Mouse (Mus musculus) T-cell, adult 2 months (primary cell): ENCODE measurements around the gene Rsu1.

Experiments
- DNase-seq: peaks from one replicate; pipeline ENCODE4 v3.0.0; 2022; ENCODE audit warnings: low spot score

The Rsu1 gene

GRCm38 (mm10) chr2:13168743-13169142 lies 102.5 kb downstream of the Rsu1 start:
- no peak for DNase-seq

DNA sequence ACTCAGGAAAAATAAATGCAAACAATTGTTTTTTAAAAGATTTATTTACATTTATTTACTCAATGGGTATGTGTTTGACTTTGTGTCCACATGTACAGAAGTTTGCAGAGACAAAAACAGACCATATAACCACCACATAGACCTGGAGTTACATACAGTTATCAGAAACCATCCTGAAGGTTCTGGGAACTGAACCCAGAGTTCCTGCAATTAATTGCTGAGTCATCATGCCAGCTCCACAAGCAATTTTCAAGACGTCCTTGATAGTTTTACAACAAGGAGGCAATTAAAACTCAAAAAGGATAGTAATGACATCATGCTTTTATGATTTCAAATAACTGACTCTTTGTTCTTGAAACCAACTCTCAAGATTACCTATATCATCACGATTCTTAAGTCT lies 109.5 kb downstream of the Rsu1 start:
- DNase-seq, result no peak

GRCm38 (mm10) chr2:13145245-13145644 lies 126.0 kb downstream of the Rsu1 start:
- DNase-seq, result no peak

- DNase-seq, result no peak
Observed at GRCm38 (mm10) chr2:13134890-13135289, 136.3 kb downstream of the Rsu1 start.

GRCm38 (mm10) chr2:13132841-13133240 lies 138.4 kb downstream of the Rsu1 start:
- DNase-seq, result peak; percentile 32

DNA sequence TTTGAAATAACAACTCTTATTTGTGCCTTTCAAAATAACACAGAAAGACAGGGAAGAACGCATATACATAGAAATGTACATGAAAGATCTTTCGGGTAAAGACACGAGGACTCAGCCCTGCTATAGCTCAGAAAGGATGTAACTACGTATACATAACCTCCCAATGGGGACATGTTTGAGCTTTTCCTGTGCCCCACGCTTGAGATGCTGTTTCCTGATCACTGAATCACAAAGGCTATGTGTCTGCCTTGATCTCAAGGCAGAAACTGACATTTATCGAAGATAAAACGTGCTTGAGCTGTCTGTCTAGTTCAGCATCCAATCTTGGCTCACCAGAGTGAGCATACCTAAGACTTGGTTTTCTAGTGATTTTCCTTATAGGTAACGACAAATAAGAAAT lies 138.8 kb downstream of the Rsu1 start:
- DNase-seq, result peak; percentile 42

DNA sequence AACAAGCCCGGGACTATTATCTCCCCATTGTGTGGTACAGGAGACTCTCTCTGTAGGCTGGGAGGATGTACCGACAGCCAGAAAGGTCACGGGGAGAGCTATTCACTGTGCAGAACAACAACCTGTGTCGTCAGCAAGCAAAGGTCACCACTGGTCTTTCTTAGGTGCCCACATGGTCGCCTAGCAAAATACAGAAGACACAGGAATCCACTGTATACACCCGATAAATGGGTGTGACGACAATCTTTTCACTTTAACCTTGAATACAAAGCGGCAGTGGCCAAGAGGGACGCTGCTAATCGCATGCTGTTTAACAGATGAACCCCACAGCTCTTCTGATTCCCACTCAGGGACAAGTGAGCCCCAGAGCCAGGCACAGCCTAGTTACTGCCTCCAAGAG lies 141.4 kb downstream of the Rsu1 start:
- DNase-seq, result no peak

DNA sequence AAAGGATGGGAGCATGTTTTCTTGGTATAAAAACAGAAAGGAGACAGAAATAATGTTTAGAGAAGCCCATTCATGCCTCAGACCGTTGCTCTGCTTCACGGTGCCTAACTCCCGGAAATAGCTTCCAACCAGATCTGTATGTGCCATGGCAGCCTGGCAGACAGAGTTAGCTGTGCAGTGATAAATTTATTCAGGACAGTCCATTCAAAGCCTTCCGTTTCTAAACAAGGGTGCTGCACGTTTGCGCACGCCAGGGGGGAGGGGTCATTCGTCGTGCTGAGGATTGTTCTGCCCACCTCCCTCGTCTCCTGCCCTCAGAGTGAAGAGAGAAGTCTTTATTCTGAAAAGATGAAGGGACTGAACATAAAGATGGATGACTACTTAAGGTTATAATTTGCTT lies 141.9 kb downstream of the Rsu1 start:
- no peak for DNase-seq

DNA sequence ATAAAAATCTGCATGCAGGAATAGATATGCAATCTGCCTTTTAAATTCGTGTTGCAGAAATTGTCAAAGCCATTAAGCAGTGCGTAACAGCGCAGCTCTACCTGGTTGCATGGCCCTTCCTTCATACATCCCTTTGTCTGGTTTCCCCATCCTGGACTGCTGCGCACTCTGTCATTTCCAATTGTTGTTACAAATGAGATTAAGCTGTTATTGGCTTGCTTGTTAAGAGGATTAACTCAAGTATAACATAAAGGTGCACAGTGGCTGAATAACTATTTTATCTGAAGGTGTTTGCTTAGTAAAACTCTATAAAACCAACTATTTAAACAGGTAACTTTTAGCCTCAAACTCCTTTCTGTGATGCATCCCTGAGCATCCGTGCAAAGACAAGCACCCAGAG lies 150.8 kb downstream of the Rsu1 start:
- no peak for DNase-seq

DNA sequence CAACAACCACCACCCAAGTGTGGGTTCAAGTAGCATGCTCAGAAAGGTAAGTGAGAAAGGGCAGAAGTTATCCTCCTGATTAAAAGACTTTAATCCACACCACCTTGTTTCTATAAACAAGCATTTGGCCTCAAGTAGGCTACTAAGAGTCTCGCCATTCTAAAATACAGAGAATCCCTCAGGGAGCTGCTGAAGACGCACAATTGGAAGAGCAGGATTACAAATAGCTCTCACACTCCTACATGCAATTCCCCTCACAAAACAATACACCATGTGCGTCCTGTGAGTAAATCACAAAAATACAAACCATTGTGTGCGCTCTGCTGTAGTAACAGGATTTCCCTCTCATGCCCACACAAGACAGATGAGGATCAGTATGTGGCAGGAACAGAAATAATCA lies 153.3 kb downstream of the Rsu1 start:
- DNase-seq, result no peak

DNA sequence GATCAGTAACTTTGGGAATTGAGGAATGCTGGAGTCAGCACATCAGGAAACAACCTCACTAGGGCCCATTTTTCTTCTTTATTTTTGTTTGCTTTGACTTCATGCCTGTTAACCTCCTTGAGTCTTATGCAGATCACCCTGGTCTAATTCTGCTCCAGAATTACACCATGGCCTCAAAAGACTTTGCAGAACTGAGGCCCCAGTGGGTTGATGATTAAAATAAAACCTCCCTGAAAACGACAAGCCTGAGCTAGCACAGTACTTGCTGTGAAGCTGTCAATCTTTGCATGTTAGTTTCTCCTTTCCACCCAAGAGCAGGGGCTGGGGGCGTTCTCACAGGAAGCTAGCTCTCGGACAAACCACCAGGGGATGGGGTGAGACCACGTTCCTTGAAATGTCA lies 164.7 kb downstream of the Rsu1 start:
- DNase-seq, result no peak

DNA sequence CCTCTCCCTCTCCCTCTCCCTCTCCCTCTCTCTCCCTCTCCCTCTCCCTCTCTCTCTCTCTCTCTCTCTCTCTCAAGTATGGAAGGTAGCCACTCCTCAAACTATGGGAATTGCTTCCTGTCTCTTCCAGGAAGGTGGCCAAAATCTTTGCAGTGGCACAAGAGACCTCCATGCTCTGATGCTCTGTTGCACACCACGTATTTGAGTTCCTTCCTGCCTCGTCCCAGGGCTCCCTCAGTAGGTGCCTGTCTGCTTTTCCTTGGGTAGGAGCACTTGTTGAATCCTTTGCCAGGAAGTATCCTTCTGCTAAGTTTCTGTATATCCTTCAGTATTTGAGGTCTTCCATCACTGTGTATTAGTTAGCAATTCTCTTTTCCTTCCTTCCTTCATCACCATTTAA lies 166.8 kb downstream of the Rsu1 start:
- no peak for DNase-seq

GRCm38 (mm10) chr2:13103797-13104200 lies 167.4 kb downstream of the Rsu1 start:
- DNase-seq, result no peak

DNA sequence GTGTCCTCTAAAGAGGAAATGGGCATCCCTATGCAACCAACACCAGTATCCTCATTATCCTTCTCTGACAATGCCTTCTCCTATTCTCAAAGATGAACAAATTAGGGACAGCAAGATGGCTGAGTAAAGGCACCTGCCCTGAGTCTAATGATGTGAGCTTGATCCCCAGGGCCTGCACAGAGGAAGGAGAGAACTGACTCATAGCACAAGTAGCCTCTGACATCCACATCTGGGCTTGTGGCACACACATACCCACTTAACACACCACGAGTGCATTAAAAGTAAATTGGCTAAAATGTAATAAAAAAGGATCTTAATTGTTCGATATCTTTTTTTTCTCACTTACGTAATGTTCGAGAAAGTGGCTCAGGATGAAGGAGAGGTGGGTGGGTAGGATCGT lies 177.2 kb downstream of the Rsu1 start:
- no peak for DNase-seq

- DNase-seq, result no peak
Observed at GRCm38 (mm10) chr2:13093570-13093969, 177.6 kb downstream of the Rsu1 start.

GRCm38 (mm10) chr2:13091399-13092015 lies 179.7 kb downstream of the Rsu1 start:
- no peak for DNase-seq

GRCm38 (mm10) chr2:13090841-13091240 lies 180.4 kb downstream of the Rsu1 start:
- no peak for DNase-seq

DNA sequence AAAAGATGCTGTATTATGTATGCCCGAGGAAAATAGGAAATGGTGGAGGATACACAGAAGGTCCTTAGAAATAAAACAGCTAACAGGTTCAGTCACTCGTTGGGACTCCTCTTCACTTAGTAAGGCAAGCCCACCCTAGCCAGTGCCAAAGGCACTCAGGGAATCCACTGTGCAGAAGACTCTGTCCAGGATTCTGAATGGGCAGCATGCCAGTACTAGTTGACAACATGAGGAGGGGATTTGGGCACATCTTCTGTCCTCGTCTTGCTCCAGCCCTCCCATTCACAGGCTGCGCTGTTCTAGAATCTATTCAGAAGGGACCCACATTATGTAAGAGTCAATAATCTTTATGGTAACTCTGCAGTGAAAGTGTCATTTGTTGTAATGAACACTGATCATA lies 181.4 kb downstream of the Rsu1 start:
- DNase-seq, result no peak

DNA sequence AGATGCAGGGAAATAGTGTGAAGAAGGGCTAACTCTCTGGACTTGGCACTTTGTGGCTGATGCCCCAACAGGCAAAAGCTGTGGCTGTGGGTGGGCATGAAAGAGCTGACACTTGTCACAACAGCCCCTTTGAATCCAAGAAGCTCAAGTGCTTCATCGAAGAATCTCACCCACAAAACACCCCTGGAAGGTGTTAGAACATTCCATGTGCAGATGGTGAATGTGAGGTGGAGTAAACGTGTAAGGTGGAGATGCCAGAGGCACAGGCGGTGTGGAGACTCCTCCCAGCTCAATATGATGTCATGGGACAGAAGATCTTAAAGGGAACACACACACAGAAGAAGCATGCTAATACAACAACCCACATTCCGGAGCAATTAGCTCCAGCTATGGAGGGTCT lies 182.9 kb downstream of the Rsu1 start:
- no peak for DNase-seq

- DNase-seq, result no peak
Observed at GRCm38 (mm10) chr2:13087811-13088210, 183.4 kb downstream of the Rsu1 start.

DNA sequence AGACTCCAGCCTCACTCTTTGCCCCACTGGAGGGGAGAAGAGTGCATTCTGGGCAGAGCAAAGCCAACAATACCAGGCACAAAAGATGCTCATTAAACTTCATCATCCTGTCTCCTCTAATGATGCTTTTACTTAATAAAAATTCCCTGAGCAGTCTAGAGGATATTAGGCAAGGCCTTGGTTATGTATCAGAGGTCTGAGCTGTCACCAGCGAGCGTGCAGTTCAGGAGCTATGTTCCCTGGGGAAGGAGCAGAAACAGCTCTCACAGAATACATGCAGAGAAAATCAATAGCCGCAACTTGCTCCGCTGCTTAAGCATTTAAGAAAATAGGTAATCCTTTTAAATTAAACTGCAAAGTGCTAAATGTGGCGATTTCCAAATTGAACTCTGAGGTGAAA lies 187.0 kb downstream of the Rsu1 start:
- no peak for DNase-seq

DNA sequence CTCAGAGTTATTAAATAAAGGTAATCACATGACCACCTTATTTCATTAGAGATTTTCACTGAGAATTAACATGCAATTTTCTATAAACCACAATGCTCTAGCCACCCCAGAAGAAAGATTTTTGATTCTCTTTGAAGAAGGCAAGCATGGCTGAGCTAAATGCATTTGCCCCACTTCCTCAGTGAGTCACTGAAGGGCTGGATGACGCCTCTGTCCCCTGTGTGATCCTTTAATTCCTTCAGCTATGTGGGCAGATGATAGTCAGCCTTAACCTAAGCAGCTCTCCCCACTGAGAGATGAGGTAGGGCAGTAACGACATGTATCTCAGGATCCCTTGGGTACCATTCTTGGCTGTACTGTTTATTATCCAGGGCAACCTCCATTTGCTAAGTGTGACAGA lies 190.7 kb downstream of the Rsu1 start:
- DNase-seq, result no peak

DNA sequence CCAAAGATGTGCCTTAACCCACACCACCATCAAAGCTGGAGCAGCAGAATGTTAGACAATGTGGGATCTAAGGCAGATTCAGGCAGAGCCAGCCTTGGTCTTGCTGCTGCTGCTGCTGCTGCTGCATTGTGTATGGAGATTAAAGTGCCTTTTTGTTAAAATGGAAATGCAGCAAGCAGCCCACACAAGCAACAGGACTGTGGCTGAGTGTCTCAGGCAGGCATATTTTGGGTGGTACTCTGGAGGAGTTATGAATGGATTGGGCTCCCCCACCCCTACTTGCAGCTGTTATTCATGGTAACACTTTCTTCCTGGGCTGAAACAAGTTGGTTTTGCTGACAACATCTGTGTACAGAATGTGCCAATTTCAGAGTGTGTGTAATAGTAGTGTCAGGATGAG lies 199.0 kb downstream of the Rsu1 start:
- no peak for DNase-seq

DNA sequence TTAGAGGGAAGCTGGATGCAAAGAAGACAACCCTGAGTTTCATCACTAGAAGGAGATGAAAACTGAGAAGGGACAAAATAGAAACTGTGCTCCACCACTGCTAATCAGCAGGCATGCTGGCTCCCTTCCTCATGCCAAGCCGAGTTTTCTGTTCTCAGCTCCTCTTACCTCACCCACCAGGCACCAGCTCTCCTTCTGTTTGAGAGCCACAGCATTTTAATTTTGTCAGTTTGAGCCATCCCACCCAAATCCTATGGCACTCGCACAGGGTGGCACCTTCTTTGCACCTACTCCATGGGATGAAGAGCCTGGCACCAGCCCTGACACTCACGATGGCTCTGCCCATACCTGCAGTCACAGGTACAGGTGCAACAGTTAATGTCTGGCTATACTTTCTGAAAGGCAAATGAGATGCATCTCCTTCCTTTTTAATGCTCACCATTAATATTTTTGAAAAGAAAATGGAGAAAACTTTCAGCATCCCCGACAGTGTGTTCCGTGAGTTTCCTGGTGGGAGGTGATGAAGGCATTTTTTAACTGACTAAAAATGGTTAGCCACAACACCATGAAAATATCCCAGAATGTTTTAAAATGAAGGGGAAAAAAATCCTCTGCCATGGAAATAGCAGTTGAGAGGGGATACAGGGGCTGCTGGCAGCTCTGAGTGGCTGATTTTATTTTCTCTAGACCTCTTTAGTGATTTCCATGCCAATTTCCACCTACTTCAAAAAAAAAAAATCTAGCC lies 210.6 kb downstream of the Rsu1 start:
- DNase-seq, result no peak
